Mouse (Mus musculus) thymus, postnatal 14 days (tissue): ENCODE results near the gene Trpc4ap.
A peak's percentile ranks its signal among the peaks of the same experiment; 100 is the strongest.
"Not testable (repeated sequence)": the region's sequence is repeated elsewhere in the genome, so short reads cannot be mapped to it uniquely, and the experiment has no call there.

Experiments
- DNase-seq: peaks from one replicate; pipeline ENCODE4 v3.0.0; 2021

Trpc4ap gene

GRCm38 (mm10) chr2:155606360-155606759 is 85.8 kb downstream of the Trpc4ap start:
- no peak for DNase-seq

GRCm38 (mm10) chr2:155605236-155605589 is 87.0 kb downstream of the Trpc4ap start:
- not testable (repeated sequence) for DNase-seq

GRCm38 (mm10) chr2:155604560-155605235 is 87.5 kb downstream of the Trpc4ap start:
- no peak for DNase-seq

- no peak for DNase-seq
Observed at GRCm38 (mm10) chr2:155603707-155604106, 88.5 kb downstream of the Trpc4ap start.

- DNase-seq: no peak
Observed at GRCm38 (mm10) chr2:155595516-155595915, 96.7 kb downstream of the Trpc4ap start.

- no peak for DNase-seq
Observed at GRCm38 (mm10) chr2:155592854-155593283, 99.3 kb downstream of the Trpc4ap start.

GRCm38 (mm10) chr2:155592137-155592853 is 99.9 kb downstream of the Trpc4ap start, which contains the start of gene Gss:
Gss (minus strand) TSS chr2:155592810.
- peak; percentile 97 for DNase-seq

GRCm38 (mm10) chr2:155591676-155592075 is 100.5 kb downstream of the Trpc4ap start:
- DNase-seq: no peak

GRCm38 (mm10) chr2:155590876-155591275 is 101.3 kb downstream of the Trpc4ap start:
- DNase-seq: no peak

- no peak for DNase-seq
Observed at GRCm38 (mm10) chr2:155589521-155589920, 102.7 kb downstream of the Trpc4ap start.

GRCm38 (mm10) chr2:155588136-155588535 is 104.0 kb downstream of the Trpc4ap start:
- DNase-seq: no peak

- DNase-seq: no peak
Observed at GRCm38 (mm10) chr2:155585486-155585885, 106.7 kb downstream of the Trpc4ap start.

GRCm38 (mm10) chr2:155585082-155585481 is 107.1 kb downstream of the Trpc4ap start:
- no peak for DNase-seq
